ENCODE assay signal across 17 mouse cellular contexts in the genomic region with DNA sequence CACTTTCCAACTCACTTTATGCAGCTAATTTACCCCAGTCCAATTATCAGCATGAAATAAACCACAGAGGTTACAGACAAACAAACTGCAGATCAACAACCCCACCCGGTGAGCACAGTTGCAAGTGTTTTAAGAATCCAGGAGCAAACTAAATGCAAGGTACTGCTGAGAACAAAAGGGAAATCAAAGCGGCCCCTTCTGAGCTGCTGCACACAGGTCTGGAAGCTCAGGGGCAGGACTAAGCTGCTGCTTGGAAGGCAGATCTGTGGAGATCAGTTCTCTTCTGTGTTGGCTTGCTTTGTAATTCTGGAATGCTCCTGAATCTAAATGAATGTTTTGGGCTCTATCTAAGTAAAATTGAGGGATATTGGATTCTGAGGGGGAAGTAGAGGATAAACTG.
"Had no signal": no experiment of that assay in that cellular context is flagged by ENCODE, and none has a peak within 500 bp of the region (broad histone marks: within the 10 kb centered on the region; RNA-seq: fewer than 3 reads in every experiment).

No protein-coding gene starts in this region.

- H3K4me2 ChIP-seq: limb, embryonic 13.5 days; liver, embryonic 12.5 days; liver, embryonic 15.5 days; lung, embryonic 15.5 days had no signal

- H3K27me3 ChIP-seq: limb, embryonic 13.5 days; liver, embryonic 12.5 days; liver, embryonic 15.5 days; lung, embryonic 15.5 days; megakaryocyte, embryonic 14.5 days had no signal

- H3K36me3 ChIP-seq: limb, embryonic 13.5 days; liver, embryonic 12.5 days; liver, embryonic 15.5 days; lung, embryonic 15.5 days; midbrain, embryonic 10.5 days had no signal

- H3K4me1 ChIP-seq: limb, embryonic 13.5 days; liver, embryonic 12.5 days; liver, embryonic 15.5 days; lung, embryonic 15.5 days; megakaryocyte, embryonic 14.5 days had no signal

- H3K27ac ChIP-seq: kidney, postnatal 0 days; layer of hippocampus, adult 2 months; limb, embryonic 13.5 days; liver, embryonic 12.5 days; liver, embryonic 15.5 days; lung, embryonic 15.5 days; midbrain, embryonic 10.5 days had no signal

- H3K9me3 ChIP-seq: limb, embryonic 13.5 days; liver, embryonic 12.5 days; liver, embryonic 15.5 days; lung, embryonic 15.5 days; midbrain, embryonic 10.5 days had no signal

- ATAC-seq: liver, embryonic 12.5 days had no signal

- H3K9ac ChIP-seq: limb, embryonic 13.5 days; liver, embryonic 12.5 days; liver, embryonic 15.5 days; lung, embryonic 15.5 days had no signal

- H3K4me3 ChIP-seq: layer of hippocampus, adult 2 months; limb, embryonic 13.5 days; liver, embryonic 12.5 days; liver, embryonic 15.5 days; lung, embryonic 15.5 days; megakaryocyte, embryonic 14.5 days; midbrain, embryonic 10.5 days had no signal

- DNase-seq: kidney, adult 18-20 months; kidney, postnatal 25 days; layer of hippocampus, adult 9-11 months; liver; lung, adult 18-20 months; lung, postnatal 10 days; lung, postnatal 36 days; thymus, adult 18-20 months; thymus, postnatal 36 days had no signal
